Comparison of ENCODE assay signal across 16 mouse cellular contexts in the genomic region with DNA sequence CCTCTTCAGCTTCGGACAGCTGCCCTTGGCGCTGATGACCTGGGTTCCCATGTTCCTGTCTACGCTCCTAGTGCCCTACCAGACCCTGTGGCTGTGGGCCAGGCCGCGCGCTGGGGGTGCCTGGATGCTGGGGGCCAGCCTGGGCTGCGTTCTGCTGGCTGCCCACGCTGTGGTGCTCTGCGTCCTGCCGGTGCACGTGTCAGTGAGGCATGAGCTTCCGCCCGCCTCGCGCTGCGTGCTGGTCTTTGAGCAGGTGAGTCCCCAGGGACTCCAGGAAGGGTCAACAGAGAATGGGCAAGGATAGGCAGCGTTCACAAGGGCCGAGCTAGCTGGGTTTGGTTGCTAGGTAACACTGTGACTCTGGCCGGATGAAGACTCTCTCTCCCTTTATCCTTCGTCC. TPM values are rescaled to one million over a fixed set of nuclear protein-coding genes. Genes with fewer than 3 reads are reported as not detected.
A peak's percentile ranks its signal among the peaks of the same experiment; 100 is the strongest.
DNase-seq lines count a peak whose midpoint lies in the region; ATAC-seq and TF ChIP-seq lines count a peak whose summit lies in the region.
"Had no signal": no experiment of that assay in that cellular context is flagged by ENCODE, and none has a peak within 500 bp of the region (broad histone marks: within the 10 kb centered on the region; RNA-seq: fewer than 3 reads in every experiment).

No protein-coding gene starts in this region.

- TF ChIP-seq CTCF in lung, postnatal 0 days (IDR thresholded peaks at IDR 0.05), result 0 out of 2 replicates have a peak, but pooled peaks have one; percentile 13
- no peak for TF ChIP-seq CTCF in liver, postnatal 0 days (IDR thresholded peaks at IDR 0.05; ENCODE audit: low read depth)

- no peaks in the 10 kb centered on the region for H3K27me3 ChIP-seq in lung, postnatal 0 days (replicated peaks; ENCODE audit: insufficient read depth, low read length)
- H3K27me3 ChIP-seq in forebrain, embryonic 14.5 days (replicated peaks; ENCODE audit: control insufficient read depth, insufficient read depth, low read length), result no peaks in the 10 kb centered on the region
- H3K27me3 ChIP-seq in midbrain, embryonic 11.5 days (ENCODE audit: control insufficient read depth, insufficient read depth, low read length), result no peaks in the 10 kb centered on the region
- no peaks in the 10 kb centered on the region for H3K27me3 ChIP-seq in stomach, embryonic 16.5 days (ENCODE audit: control insufficient read depth, insufficient read depth, low read length)
- H3K27me3 ChIP-seq in liver, postnatal 0 days (ENCODE audit: insufficient read depth, low read length), result no peaks in the 10 kb centered on the region
- H3K27me3 ChIP-seq: embryonic facial prominence, embryonic 13.5 days had no signal

- 41% methylated on average over 20 of the region's 20 CpGs for WGBS in lung, postnatal 0 days
- WGBS in forebrain, embryonic 14.5 days, result 30% methylated on average over 20 of the region's 20 CpGs
- WGBS in midbrain, embryonic 11.5 days, result 23% methylated on average over 20 of the region's 20 CpGs
- WGBS in stomach, embryonic 16.5 days, result 38% methylated on average over 20 of the region's 20 CpGs
- WGBS in liver, postnatal 0 days (ENCODE audit: insufficient replicate concordance), result 62% methylated on average over 20 of the region's 20 CpGs

- peak; percentile 48 for ATAC-seq in lung, postnatal 0 days
- peak; percentile 44; the same call in 1 of the 2 replicates for ATAC-seq in forebrain, embryonic 14.5 days
- ATAC-seq in midbrain, embryonic 11.5 days (ENCODE audit: low FRiP score), result peak; percentile 82
- 0 out of 2 replicates have a peak, but pooled peaks have one; percentile 39 for ATAC-seq in stomach, embryonic 16.5 days (ENCODE audit: insufficient read depth, low FRiP score)
- ATAC-seq in liver, postnatal 0 days, result no peak

- H3K4me2 ChIP-seq in lung, postnatal 0 days (replicated peaks; ENCODE audit: low read depth, low read length), result no peak overlapping the region
- H3K4me2 ChIP-seq in forebrain, embryonic 14.5 days (ENCODE audit: low read length), result no peak overlapping the region
- H3K4me2 ChIP-seq in midbrain, embryonic 11.5 days, result no peak overlapping the region
- H3K4me2 ChIP-seq in stomach, embryonic 16.5 days (ENCODE audit: low read depth, low read length), result no peak overlapping the region
- no peak overlapping the region for H3K4me2 ChIP-seq in liver, postnatal 0 days (ENCODE audit: low read depth, low read length)
- H3K4me2 ChIP-seq: embryonic facial prominence, embryonic 13.5 days; heart, embryonic 12.5 days had no signal

- H3K36me3 ChIP-seq in lung, postnatal 0 days (ENCODE audit: insufficient read depth, low read length), result no peaks in the 10 kb centered on the region
- no peaks in the 10 kb centered on the region for H3K36me3 ChIP-seq in forebrain, embryonic 14.5 days (ENCODE audit: control insufficient read depth, insufficient read depth, low read length)
- H3K36me3 ChIP-seq in midbrain, embryonic 11.5 days (ENCODE audit: control insufficient read depth, insufficient read depth, low read length), result no peaks in the 10 kb centered on the region
- no peaks in the 10 kb centered on the region for H3K36me3 ChIP-seq in stomach, embryonic 16.5 days (ENCODE audit: control insufficient read depth, insufficient read depth, low read length)
- H3K36me3 ChIP-seq in liver, postnatal 0 days (replicated peaks; ENCODE audit: insufficient read depth, low read length), result 0 out of 2 replicates have a peak, but pooled peaks cover 7% of the 10 kb centered on the region
- H3K36me3 ChIP-seq: embryonic facial prominence, embryonic 13.5 days; heart, embryonic 12.5 days had no signal

- H3K27ac ChIP-seq in lung, postnatal 0 days (ENCODE audit: low read length), result no peak overlapping the region
- no peak overlapping the region for H3K27ac ChIP-seq in forebrain, embryonic 14.5 days (ENCODE audit: low read depth, low read length)
- no peak overlapping the region for H3K27ac ChIP-seq in midbrain, embryonic 11.5 days (ENCODE audit: low read depth, low read length)
- no peak overlapping the region for H3K27ac ChIP-seq in stomach, embryonic 16.5 days (ENCODE audit: low read length)
- no peak overlapping the region for H3K27ac ChIP-seq in liver, postnatal 0 days (ENCODE audit: low read depth)
- H3K27ac ChIP-seq: embryonic facial prominence, embryonic 13.5 days; left cerebral cortex, adult 2 months had no signal

- TF ChIP-seq EP300 in lung, postnatal 0 days (IDR thresholded peaks at IDR 0.05), result no peak
- TF ChIP-seq EP300 in liver, postnatal 0 days (IDR thresholded peaks at IDR 0.05; ENCODE audit: low read depth), result no peak

- no peaks in the 10 kb centered on the region for H3K9me3 ChIP-seq in lung, postnatal 0 days (ENCODE audit: low read length)
- no peaks in the 10 kb centered on the region for H3K9me3 ChIP-seq in forebrain, embryonic 14.5 days (replicated peaks; ENCODE audit: control insufficient read depth, low read length)
- H3K9me3 ChIP-seq in midbrain, embryonic 11.5 days (ENCODE audit: control insufficient read depth, low read length), result no peaks in the 10 kb centered on the region
- H3K9me3 ChIP-seq in stomach, embryonic 16.5 days (replicated peaks; ENCODE audit: control insufficient read depth, low read length), result 0 out of 2 replicates have a peak, but pooled peaks cover 3% of the 10 kb centered on the region
- H3K9me3 ChIP-seq in liver, postnatal 0 days (ENCODE audit: low read length), result no peaks in the 10 kb centered on the region
- H3K9me3 ChIP-seq: embryonic facial prominence, embryonic 13.5 days; G1E; heart, embryonic 12.5 days had no signal

- no peak for DNase-seq in lung, postnatal 0 days (ENCODE audit: low spot score)
- no peak for DNase-seq in lung, postnatal 36 days
- DNase-seq in forebrain, embryonic 14.5 days (ENCODE audit: low spot score), result peak; percentile 24
- peak; percentile 89 for DNase-seq in midbrain, embryonic 11.5 days (ENCODE audit: low spot score, missing footprints)
- DNase-seq in spleen, postnatal 14 days (ENCODE audit: low spot score in 2 of 2), result no peak
- DNase-seq in layer of hippocampus, adult 18-20 months (ENCODE audit: low spot score in 2 of 2), result no peak
- DNase-seq in liver, postnatal 0 days, result no peak
- DNase-seq: kidney, adult 11 months; right cerebral cortex, postnatal 4 days; thymus, adult 2 months had no signal

- no peak overlapping the region for H3K9ac ChIP-seq in lung, postnatal 0 days (replicated peaks; ENCODE audit: low read depth)
- H3K9ac ChIP-seq in forebrain, embryonic 14.5 days (ENCODE audit: low read length), result no peak overlapping the region
- peak overlapping the region; percentile 38 for H3K9ac ChIP-seq in midbrain, embryonic 11.5 days (ENCODE audit: low read length)
- H3K9ac ChIP-seq in stomach, embryonic 16.5 days (ENCODE audit: low read length), result no peak overlapping the region
- H3K9ac ChIP-seq in liver, postnatal 0 days (replicated peaks), result no peak overlapping the region
- H3K9ac ChIP-seq: embryonic facial prominence, embryonic 13.5 days; heart, embryonic 12.5 days had no signal

- H3K4me1 ChIP-seq in lung, postnatal 0 days (ENCODE audit: insufficient read depth, low read depth, low read length), result no peaks in the 10 kb centered on the region
- H3K4me1 ChIP-seq in forebrain, embryonic 14.5 days (ENCODE audit: control insufficient read depth, insufficient read depth, low read length), result 0 out of 2 replicates have a peak, but pooled peaks cover 2% of the 10 kb centered on the region
- peaks cover 7% of the 10 kb centered on the region for H3K4me1 ChIP-seq in midbrain, embryonic 11.5 days (ENCODE audit: control insufficient read depth, insufficient read depth, low read length)
- no peaks in the 10 kb centered on the region for H3K4me1 ChIP-seq in stomach, embryonic 16.5 days (ENCODE audit: control insufficient read depth, insufficient read depth, low read length)
- no peaks in the 10 kb centered on the region for H3K4me1 ChIP-seq in liver, postnatal 0 days (ENCODE audit: insufficient read depth)

- H3K4me3 ChIP-seq in lung, postnatal 0 days (ENCODE audit: low read depth, low read length), result no peak overlapping the region
- no peak overlapping the region for H3K4me3 ChIP-seq in forebrain, embryonic 14.5 days (ENCODE audit: low read depth, low read length)
- H3K4me3 ChIP-seq in midbrain, embryonic 11.5 days (ENCODE audit: low read depth, low read length), result no peak overlapping the region
- no peak overlapping the region for H3K4me3 ChIP-seq in stomach, embryonic 16.5 days (replicated peaks; ENCODE audit: low read length)
- no peak overlapping the region for H3K4me3 ChIP-seq in liver, postnatal 0 days (ENCODE audit: low read depth, low read length)
- H3K4me3 ChIP-seq: embryonic facial prominence, embryonic 13.5 days; heart, embryonic 12.5 days; left cerebral cortex, adult 2 months; myocyte had no signal

RNA-seq across cellular contexts. Expression of a gene that starts 6.5 kb away (rescaled TPM):
- polyA plus RNA-seq in lung, postnatal 0 days (2015; fragmentation: Nextera tagmentation; extraction: Ambion mirVana), result 0.08 and 0.16 TPM in 2 replicates
- not detected in 2 replicates for polyA plus RNA-seq in forebrain, embryonic 14.5 days (2014; fragmentation: Nextera tagmentation; extraction: Ambion mirVana)
- polyA plus RNA-seq in midbrain, embryonic 11.5 days (2014; fragmentation: Nextera tagmentation; extraction: Ambion mirVana), result not detected in 2 replicates
- polyA plus RNA-seq in stomach, embryonic 16.5 days (2015; fragmentation: Nextera tagmentation; extraction: Ambion mirVana), result 5.4 and 6.2 TPM in 2 replicates
- total RNA-seq in layer of hippocampus, adult 18-20 months (2021), result under 1 TPM in 1 of 2 experiments, not detected in 1; 0.15 TPM
- 10.9 and 13.6 TPM in 2 replicates for polyA plus RNA-seq in liver, postnatal 0 days (2015; fragmentation: Nextera tagmentation; extraction: Ambion mirVana)
- polyA plus RNA-seq: embryonic facial prominence, embryonic 13.5 days had no signal

RNA-seq across cellular contexts. Expression of a gene that starts 12.7 kb away (rescaled TPM):
- 109 and 123 TPM in 2 replicates for polyA plus RNA-seq in lung, postnatal 0 days (2015; fragmentation: Nextera tagmentation; extraction: Ambion mirVana)
- 1.3 and 1.6 TPM in 2 replicates for polyA plus RNA-seq in forebrain, embryonic 14.5 days (2014; fragmentation: Nextera tagmentation; extraction: Ambion mirVana)
- 0.34 and 0.40 TPM in 2 replicates for polyA plus RNA-seq in midbrain, embryonic 11.5 days (2014; fragmentation: Nextera tagmentation; extraction: Ambion mirVana)
- 18.5 and 21.2 TPM in 2 replicates for polyA plus RNA-seq in stomach, embryonic 16.5 days (2015; fragmentation: Nextera tagmentation; extraction: Ambion mirVana)
- 10 to 100 TPM; 11.7 to 12.9 TPM for total RNA-seq in layer of hippocampus, adult 18-20 months (2021)
- 4.8 and 5.9 TPM in 2 replicates for polyA plus RNA-seq in liver, postnatal 0 days (2015; fragmentation: Nextera tagmentation; extraction: Ambion mirVana)

RNA-seq across cellular contexts. Expression of a gene that starts 20.8 kb away (rescaled TPM):
- polyA plus RNA-seq in lung, postnatal 0 days (2015; fragmentation: Nextera tagmentation; extraction: Ambion mirVana), result 20.4 and 22.2 TPM in 2 replicates
- polyA plus RNA-seq in forebrain, embryonic 14.5 days (2014; fragmentation: Nextera tagmentation; extraction: Ambion mirVana), result 20.9 and 28.1 TPM in 2 replicates
- polyA plus RNA-seq in midbrain, embryonic 11.5 days (2014; fragmentation: Nextera tagmentation; extraction: Ambion mirVana), result 9.8 and 10.5 TPM in 2 replicates
- 29.2 and 35.0 TPM in 2 replicates for polyA plus RNA-seq in stomach, embryonic 16.5 days (2015; fragmentation: Nextera tagmentation; extraction: Ambion mirVana)
- 100 to 1,000 TPM; 156 to 165 TPM for total RNA-seq in layer of hippocampus, adult 18-20 months (2021)
- polyA plus RNA-seq in liver, postnatal 0 days (2015; fragmentation: Nextera tagmentation; extraction: Ambion mirVana), result 9.2 and 10.0 TPM in 2 replicates

RNA-seq across cellular contexts. Expression of a gene that starts 46.2 kb away (rescaled TPM):
- 31.9 and 33.9 TPM in 2 replicates for polyA plus RNA-seq in lung, postnatal 0 days (2015; fragmentation: Nextera tagmentation; extraction: Ambion mirVana)
- polyA plus RNA-seq in forebrain, embryonic 14.5 days (2014; fragmentation: Nextera tagmentation; extraction: Ambion mirVana), result 52.1 and 60.4 TPM in 2 replicates
- 58.9 and 61.1 TPM in 2 replicates for polyA plus RNA-seq in midbrain, embryonic 11.5 days (2014; fragmentation: Nextera tagmentation; extraction: Ambion mirVana)
- polyA plus RNA-seq in stomach, embryonic 16.5 days (2015; fragmentation: Nextera tagmentation; extraction: Ambion mirVana), result 46.0 and 49.6 TPM in 2 replicates
- total RNA-seq in layer of hippocampus, adult 18-20 months (2021), result 10 to 100 TPM; 66.1 to 71.8 TPM
- 10.7 and 11.6 TPM in 2 replicates for polyA plus RNA-seq in liver, postnatal 0 days (2015; fragmentation: Nextera tagmentation; extraction: Ambion mirVana)

RNA-seq across cellular contexts. Expression of a gene that starts 47.7 kb away (rescaled TPM):
- polyA plus RNA-seq in lung, postnatal 0 days (2015; fragmentation: Nextera tagmentation; extraction: Ambion mirVana), result 71.0 and 76.9 TPM in 2 replicates
- polyA plus RNA-seq in forebrain, embryonic 14.5 days (2014; fragmentation: Nextera tagmentation; extraction: Ambion mirVana), result 23.3 and 25.6 TPM in 2 replicates
- polyA plus RNA-seq in midbrain, embryonic 11.5 days (2014; fragmentation: Nextera tagmentation; extraction: Ambion mirVana), result 21.9 and 25.9 TPM in 2 replicates
- 47.3 and 50.9 TPM in 2 replicates for polyA plus RNA-seq in stomach, embryonic 16.5 days (2015; fragmentation: Nextera tagmentation; extraction: Ambion mirVana)
- 10 to 100 TPM; 33.3 to 37.4 TPM for total RNA-seq in layer of hippocampus, adult 18-20 months (2021)
- 224 and 243 TPM in 2 replicates for polyA plus RNA-seq in liver, postnatal 0 days (2015; fragmentation: Nextera tagmentation; extraction: Ambion mirVana)

Comparison
In these comparisons a context has a peak if more than half of its experiments do, and no peak if none do; other contexts are left out.
1. DNase-seq: peak in forebrain, embryonic 14.5 days (single experiment) and midbrain, embryonic 11.5 days (single experiment); none in lung, postnatal 0 days (single experiment), lung, postnatal 36 days (single experiment), spleen, postnatal 14 days (0 of 2), layer of hippocampus, adult 18-20 months (0 of 2) and liver, postnatal 0 days (single experiment).